Mouse (Mus musculus): ENCODE data around the gene Ciao1. TPM values are rescaled to one million over a fixed set of nuclear protein-coding genes. Genes with fewer than 3 reads are reported as not detected.

The Ciao1 gene
- polyA plus RNA-seq, 1 experiment: 53.8 TPM

DNA sequence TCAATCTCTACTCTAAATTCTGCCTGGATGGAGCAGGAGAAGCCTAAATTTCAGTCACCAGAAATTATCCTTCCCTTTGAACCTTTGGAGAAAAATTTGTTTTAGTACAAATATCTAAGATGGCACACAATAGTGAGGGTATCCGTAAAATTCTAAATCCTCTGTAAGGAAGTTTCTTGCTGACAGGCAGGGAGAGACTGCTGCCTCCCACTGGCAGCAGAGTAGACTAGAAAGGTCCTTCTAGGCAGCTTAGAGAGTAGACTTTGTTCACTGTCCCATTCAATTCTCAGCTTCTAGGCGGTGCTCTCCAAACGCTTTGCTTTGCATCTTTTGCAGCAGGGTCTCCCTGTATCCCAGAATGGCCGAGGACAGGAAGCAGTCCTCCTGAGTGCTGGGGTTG is 20.2 kb upstream of the Ciao1 start:
- Histone ChIP-seq H3K36me3 (ENCODE audit: control insufficient read depth, insufficient read depth, low read length, poor library complexity, severe bottlenecking) (no peaks in the 10 kb centered on the region), H3K4me3 (ENCODE audit: low read depth, low read length) (no peak overlapping the region), H3K27ac (ENCODE audit: insufficient read depth, low read length) (no peak overlapping the region), H3K9ac (ENCODE audit: low read depth, poor library complexity, severe bottlenecking) (no peak overlapping the region), H3K27me3 (ENCODE audit: control insufficient read depth, insufficient read depth, low read length, poor library complexity, severe bottlenecking) (no peaks in the 10 kb centered on the region), H3K4me1 (ENCODE audit: control insufficient read depth, insufficient read depth, low read length) (no peaks in the 10 kb centered on the region), H3K9me3 (replicated peaks; ENCODE audit: control insufficient read depth, insufficient read depth, low read length, poor library complexity, severe bottlenecking) (no peaks in the 10 kb centered on the region)
- TF ChIP-seq CTCF (IDR thresholded peaks at IDR 0.05; ENCODE audit: low read depth, low read length) (no peak), EP300 (IDR thresholded peaks at IDR 0.05; ENCODE audit: insufficient read depth, low read depth, low read length) (no peak), POLR2A (IDR thresholded peaks at IDR 0.05; ENCODE audit: insufficient read depth, low read length) (no peak)

GRCm38 (mm10) chr2:127262480-127262879 is 14.9 kb upstream of the Ciao1 start:
- no peaks in the 10 kb centered on the region for H3K36me3 ChIP-seq (ENCODE audit: control insufficient read depth, insufficient read depth, low read length, poor library complexity, severe bottlenecking)
- no peak overlapping the region for H3K27ac ChIP-seq (ENCODE audit: insufficient read depth, low read length)
- no peak overlapping the region for H3K9ac ChIP-seq (ENCODE audit: low read depth, poor library complexity, severe bottlenecking)
- no peaks in the 10 kb centered on the region for H3K27me3 ChIP-seq (ENCODE audit: control insufficient read depth, insufficient read depth, low read length, poor library complexity, severe bottlenecking)
- no peak overlapping the region for H3K4me3 ChIP-seq (ENCODE audit: low read depth, low read length)
- no peaks in the 10 kb centered on the region for H3K9me3 ChIP-seq (replicated peaks; ENCODE audit: control insufficient read depth, insufficient read depth, low read length, poor library complexity, severe bottlenecking)
- no peak for TF ChIP-seq EP300 (IDR thresholded peaks at IDR 0.05; ENCODE audit: insufficient read depth, low read depth, low read length)
- no peak for TF ChIP-seq POLR2A (IDR thresholded peaks at IDR 0.05; ENCODE audit: insufficient read depth, low read length)
- TF ChIP-seq CTCF (IDR thresholded peaks at IDR 0.05; ENCODE audit: low read depth, low read length): no peak
- H3K4me1 ChIP-seq (ENCODE audit: control insufficient read depth, insufficient read depth, low read length): no peaks in the 10 kb centered on the region

DNA sequence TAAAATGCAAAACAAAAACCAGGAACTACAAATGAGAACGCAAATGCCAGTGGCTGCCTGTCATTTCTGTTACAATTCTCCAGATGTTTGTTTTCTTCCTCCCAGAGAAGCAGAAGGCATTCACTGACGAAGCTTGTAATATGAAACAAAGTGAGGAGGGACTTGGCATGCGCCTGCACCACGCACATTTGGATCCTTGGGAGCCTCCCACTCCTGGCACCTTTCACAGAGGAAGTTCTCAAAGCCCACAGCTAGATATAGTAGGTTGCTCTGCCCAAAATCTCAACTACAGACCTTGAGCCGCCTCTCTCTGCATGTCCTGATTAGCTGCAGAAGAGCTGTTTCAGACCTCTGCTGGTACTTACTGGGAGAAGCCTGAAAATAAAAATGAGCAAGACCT is 11.7 kb upstream of the Ciao1 start:
- H3K4me1 ChIP-seq (ENCODE audit: control insufficient read depth, insufficient read depth, low read length): no peaks in the 10 kb centered on the region
- no peak overlapping the region for H3K27ac ChIP-seq (ENCODE audit: insufficient read depth, low read length)
- no peaks in the 10 kb centered on the region for H3K9me3 ChIP-seq (replicated peaks; ENCODE audit: control insufficient read depth, insufficient read depth, low read length, poor library complexity, severe bottlenecking)
- H3K4me3 ChIP-seq (ENCODE audit: low read depth, low read length): no peak overlapping the region
- no peak overlapping the region for H3K9ac ChIP-seq (ENCODE audit: low read depth, poor library complexity, severe bottlenecking)
- TF ChIP-seq CTCF (IDR thresholded peaks at IDR 0.05; ENCODE audit: low read depth, low read length) (no peak), POLR2A (IDR thresholded peaks at IDR 0.05; ENCODE audit: insufficient read depth, low read length) (no peak), EP300 (IDR thresholded peaks at IDR 0.05; ENCODE audit: insufficient read depth, low read depth, low read length) (no peak)
- H3K36me3 ChIP-seq (ENCODE audit: control insufficient read depth, insufficient read depth, low read length, poor library complexity, severe bottlenecking): 0 out of 2 replicates have a peak, but pooled peaks cover 2% of the 10 kb centered on the region
- H3K27me3 ChIP-seq (ENCODE audit: control insufficient read depth, insufficient read depth, low read length, poor library complexity, severe bottlenecking): no peaks in the 10 kb centered on the region

GRCm38 (mm10) chr2:127255294-127255693 is 7.7 kb upstream of the Ciao1 start:
- H3K9ac ChIP-seq (ENCODE audit: low read depth, poor library complexity, severe bottlenecking): no peak overlapping the region
- TF ChIP-seq CTCF (IDR thresholded peaks at IDR 0.05; ENCODE audit: low read depth, low read length) (no peak), EP300 (IDR thresholded peaks at IDR 0.05; ENCODE audit: insufficient read depth, low read depth, low read length) (no peak), POLR2A (IDR thresholded peaks at IDR 0.05; ENCODE audit: insufficient read depth, low read length) (no peak)
- H3K27me3 ChIP-seq (ENCODE audit: control insufficient read depth, insufficient read depth, low read length, poor library complexity, severe bottlenecking): no peaks in the 10 kb centered on the region
- H3K4me1 ChIP-seq (ENCODE audit: control insufficient read depth, insufficient read depth, low read length): peaks cover 3% of the 10 kb centered on the region
- H3K27ac ChIP-seq (ENCODE audit: insufficient read depth, low read length): no peak overlapping the region
- H3K36me3 ChIP-seq (ENCODE audit: control insufficient read depth, insufficient read depth, low read length, poor library complexity, severe bottlenecking): 0 out of 2 replicates have a peak, but pooled peaks cover 2% of the 10 kb centered on the region
- H3K9me3 ChIP-seq (replicated peaks; ENCODE audit: control insufficient read depth, insufficient read depth, low read length, poor library complexity, severe bottlenecking): no peaks in the 10 kb centered on the region
- H3K4me3 ChIP-seq (ENCODE audit: low read depth, low read length): no peak overlapping the region

DNA sequence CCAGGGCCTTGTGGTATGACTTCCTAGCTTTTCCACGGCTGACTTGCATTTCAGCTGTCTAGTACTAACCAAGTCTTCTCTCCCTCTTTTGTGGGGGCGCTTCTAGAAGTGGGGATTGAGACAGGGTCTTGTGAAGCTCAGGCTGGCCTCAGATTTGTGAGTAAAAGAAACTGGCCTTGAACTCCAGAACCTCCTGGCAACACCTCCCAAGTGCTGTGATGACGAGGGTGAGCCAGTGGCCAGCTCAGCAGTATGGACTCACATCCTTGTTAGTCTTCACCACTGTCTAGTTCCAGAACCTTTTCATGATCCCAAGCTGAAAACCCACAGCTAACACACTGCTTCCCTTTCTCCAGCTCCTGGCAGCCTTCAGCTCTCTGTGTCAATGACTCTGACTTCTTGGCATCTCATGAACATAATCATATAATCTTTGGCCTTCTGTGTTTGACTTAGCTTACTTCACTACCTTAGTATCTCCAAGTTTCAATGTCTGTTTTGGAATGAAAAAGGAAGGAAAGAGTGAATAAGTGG is 7.1 kb upstream of the Ciao1 start:
- Histone ChIP-seq H3K36me3 (ENCODE audit: control insufficient read depth, insufficient read depth, low read length, poor library complexity, severe bottlenecking) (0 out of 2 replicates have a peak, but pooled peaks cover 2% of the 10 kb centered on the region), H3K4me3 (ENCODE audit: low read depth, low read length) (no peak overlapping the region), H3K27me3 (ENCODE audit: control insufficient read depth, insufficient read depth, low read length, poor library complexity, severe bottlenecking) (no peaks in the 10 kb centered on the region), H3K9ac (ENCODE audit: low read depth, poor library complexity, severe bottlenecking) (no peak overlapping the region), H3K9me3 (replicated peaks; ENCODE audit: control insufficient read depth, insufficient read depth, low read length, poor library complexity, severe bottlenecking) (no peaks in the 10 kb centered on the region), H3K4me1 (ENCODE audit: control insufficient read depth, insufficient read depth, low read length) (peaks cover 3% of the 10 kb centered on the region), H3K27ac (ENCODE audit: insufficient read depth, low read length) (no peak overlapping the region)
- no peak for TF ChIP-seq POLR2A (IDR thresholded peaks at IDR 0.05; ENCODE audit: insufficient read depth, low read length)
- TF ChIP-seq EP300 (IDR thresholded peaks at IDR 0.05; ENCODE audit: insufficient read depth, low read depth, low read length): no peak
- TF ChIP-seq CTCF (IDR thresholded peaks at IDR 0.05; ENCODE audit: low read depth, low read length): no peak

DNA sequence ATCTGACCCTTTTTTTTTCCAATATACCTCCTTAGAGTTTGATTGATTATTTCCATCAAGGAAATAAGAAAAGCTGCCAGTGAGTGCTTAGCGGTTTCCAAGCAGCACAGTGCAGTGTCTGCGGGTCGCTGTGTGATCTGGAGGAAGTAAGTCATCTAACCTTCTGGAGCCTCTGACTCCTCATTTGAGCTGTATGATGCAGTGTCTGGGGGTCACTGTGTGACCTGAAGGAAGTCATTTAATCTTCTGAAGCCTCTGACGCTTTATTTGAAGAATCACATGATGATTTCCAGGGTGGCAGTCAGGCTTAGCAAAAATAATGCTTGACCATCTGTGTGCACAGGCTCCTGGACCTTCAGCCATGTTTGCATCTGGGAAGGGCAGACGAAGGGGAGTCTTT is 5.2 kb upstream of the Ciao1 start:
- Histone ChIP-seq H3K9ac (ENCODE audit: low read depth, poor library complexity, severe bottlenecking) (no peak overlapping the region), H3K4me1 (ENCODE audit: control insufficient read depth, insufficient read depth, low read length) (peaks cover 3% of the 10 kb centered on the region), H3K27me3 (ENCODE audit: control insufficient read depth, insufficient read depth, low read length, poor library complexity, severe bottlenecking) (no peaks in the 10 kb centered on the region), H3K9me3 (replicated peaks; ENCODE audit: control insufficient read depth, insufficient read depth, low read length, poor library complexity, severe bottlenecking) (no peaks in the 10 kb centered on the region), H3K36me3 (ENCODE audit: control insufficient read depth, insufficient read depth, low read length, poor library complexity, severe bottlenecking) (0 out of 2 replicates have a peak, but pooled peaks cover 2% of the 10 kb centered on the region), H3K27ac (ENCODE audit: insufficient read depth, low read length) (no peak overlapping the region), H3K4me3 (ENCODE audit: low read depth, low read length) (no peak overlapping the region)
- TF ChIP-seq POLR2A (IDR thresholded peaks at IDR 0.05; ENCODE audit: insufficient read depth, low read length): no peak
